Mouse (Mus musculus) hindbrain, embryonic 11.5 days (tissue): Measurements from ENCODE around the gene Saxo2. TPM values are rescaled to one million over a fixed set of nuclear protein-coding genes. Genes with fewer than 3 reads are reported as not detected.
A peak's percentile ranks its signal among the peaks of the same experiment; 100 is the strongest.

Experiments
- ATAC-seq: fragments of 200-750 bp; cut with Nextera tagmentation; 2 replicates; pipeline ENCODE4 v1.8.0; 2017; ENCODE audit warnings: mild to moderate bottlenecking, moderate TSS enrichment, moderate library complexity; ENCODE audit not compliant: low FRiP score
- DNase-seq: peaks from one replicate; pipeline ENCODE4 v3.0.0-alpha.2; 2015; ENCODE audit warnings: low spot score
- H3K27ac ChIP-seq: fragments of 300-500 bp; sonication (generic); 2 replicates; pipeline ENCODE4 v1.5.1; 2014; ENCODE audit warnings: mild to moderate bottlenecking, low read depth, low read length
- H3K27me3 ChIP-seq: fragments of 300-500 bp; sonication (generic); 2 replicates; pipeline ENCODE4 v1.6.1; 2014; ENCODE audit warnings: mild to moderate bottlenecking, low read length, moderate library complexity, mixed read lengths; ENCODE audit not compliant: control insufficient read depth, insufficient read depth
- H3K36me3 ChIP-seq: fragments of 300-500 bp; sonication (generic); 2 replicates; pipeline ENCODE4 v1.6.1; 2014; ENCODE audit warnings: mild to moderate bottlenecking, low read length, moderate library complexity, mixed read lengths; ENCODE audit not compliant: control insufficient read depth, insufficient read depth
- H3K4me1 ChIP-seq: fragments of 300-500 bp; sonication (generic); replicated peaks from 2 replicates; pipeline ENCODE4 v1.6.1; 2014; ENCODE audit warnings: low read length, mixed read lengths; ENCODE audit not compliant: control insufficient read depth, insufficient read depth
- H3K4me2 ChIP-seq: fragments of 300-500 bp; sonication (generic); replicated peaks from 2 replicates; pipeline ENCODE4 v1.6.1; 2014; ENCODE audit warnings: mild to moderate bottlenecking, low read depth, low read length
- H3K4me3 ChIP-seq: fragments of 300-500 bp; sonication (generic); 2 replicates; pipeline ENCODE4 v1.5.1; 2014; ENCODE audit warnings: low read depth, low read length
- H3K9ac ChIP-seq: fragments of 300-500 bp; sonication (generic); 2 replicates; pipeline ENCODE4 v1.6.1; 2014; ENCODE audit warnings: low read depth, low read length
- H3K9me3 ChIP-seq: fragments of 300-500 bp; sonication (generic); 2 replicates; pipeline ENCODE4 v1.6.1; 2016; ENCODE audit warnings: low read length; ENCODE audit not compliant: control insufficient read depth
- WGBS: fragments of 180-500 bp; shearing (Covaris S2); extraction: QIAGEN DNeasy Blood & Tissue Kit; methylation state at CpG from one replicate; pipeline ENCODE4 v1.1.7; 2014; 5-methylcytosine and 5-hydroxymethylcytosine counted together
- polyA plus RNA-seq: library from polyadenylated mRNA; unstranded; fragments of >200 nt; fragmentation: Nextera tagmentation; extraction: Ambion mirVana; gene quantifications from 2 replicates; pipeline ENCODE4 v1.2.1, GENCODE M21; 2014

The Saxo2 gene
- 8.8 and 9.0 TPM in 2 replicates for polyA plus RNA-seq

GRCm38 (mm10) chr7:82648353-82649080, at the start of gene Saxo2, which contains the start of gene Efl1:
Saxo2 (minus strand) TSS chr7:82648528.
Efl1 (plus strand) TSS chr7:82648614.
- peak within 1 kb of the TSS; percentile 67 for H3K9ac ChIP-seq
- H3K27me3 ChIP-seq = no peaks in the 10 kb centered on the region
- no peaks in the 10 kb centered on the region for H3K36me3 ChIP-seq
- ATAC-seq (peak; percentile 99), DNase-seq (peak; percentile 96)
- H3K4me1 ChIP-seq = no peaks in the 10 kb centered on the region
- peak within 1 kb of the TSS; percentile 57 for H3K4me2 ChIP-seq
- H3K4me3 ChIP-seq = peak within 1 kb of the TSS; percentile 81
- H3K27ac ChIP-seq = no peak within 1 kb of the TSS
- no peaks in the 10 kb centered on the region for H3K9me3 ChIP-seq
- under 1% methylated on average over 46 of the region's 46 CpGs for WGBS

DNA sequence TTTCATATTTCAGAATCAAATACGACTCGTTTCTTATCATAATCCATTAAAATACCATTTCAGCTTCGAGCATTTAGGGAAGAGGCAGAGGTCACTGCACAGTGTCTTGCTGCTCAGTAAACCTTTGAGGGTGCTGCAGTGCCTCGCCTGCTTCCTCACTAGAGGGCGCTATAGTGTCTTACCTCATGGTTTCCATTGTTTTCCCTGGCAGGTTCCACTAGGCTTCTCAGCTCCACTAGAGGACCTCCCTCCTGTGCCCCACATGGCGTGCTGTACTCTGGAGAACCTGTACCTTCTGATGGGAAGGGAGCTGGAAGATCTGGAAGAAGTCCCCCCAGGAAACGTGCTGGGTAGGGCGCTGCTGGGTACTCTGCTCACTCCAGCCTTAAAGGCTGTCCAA, 49.3 kb upstream of the Saxo2 start:
- Histone ChIP-seq H3K27ac (no peak overlapping the region), H3K36me3 (peaks cover 4% of the 10 kb centered on the region; the same call in 1 of the 2 replicates), H3K9me3 (no peaks in the 10 kb centered on the region), H3K4me1 (no peaks in the 10 kb centered on the region), H3K4me3 (no peak overlapping the region), H3K4me2 (no peak overlapping the region), H3K27me3 (no peaks in the 10 kb centered on the region), H3K9ac (no peak overlapping the region)
- WGBS = 74% methylated on average over 8 of the region's 8 CpGs
- ATAC-seq (no peak), DNase-seq (peak; percentile 21)

DNA sequence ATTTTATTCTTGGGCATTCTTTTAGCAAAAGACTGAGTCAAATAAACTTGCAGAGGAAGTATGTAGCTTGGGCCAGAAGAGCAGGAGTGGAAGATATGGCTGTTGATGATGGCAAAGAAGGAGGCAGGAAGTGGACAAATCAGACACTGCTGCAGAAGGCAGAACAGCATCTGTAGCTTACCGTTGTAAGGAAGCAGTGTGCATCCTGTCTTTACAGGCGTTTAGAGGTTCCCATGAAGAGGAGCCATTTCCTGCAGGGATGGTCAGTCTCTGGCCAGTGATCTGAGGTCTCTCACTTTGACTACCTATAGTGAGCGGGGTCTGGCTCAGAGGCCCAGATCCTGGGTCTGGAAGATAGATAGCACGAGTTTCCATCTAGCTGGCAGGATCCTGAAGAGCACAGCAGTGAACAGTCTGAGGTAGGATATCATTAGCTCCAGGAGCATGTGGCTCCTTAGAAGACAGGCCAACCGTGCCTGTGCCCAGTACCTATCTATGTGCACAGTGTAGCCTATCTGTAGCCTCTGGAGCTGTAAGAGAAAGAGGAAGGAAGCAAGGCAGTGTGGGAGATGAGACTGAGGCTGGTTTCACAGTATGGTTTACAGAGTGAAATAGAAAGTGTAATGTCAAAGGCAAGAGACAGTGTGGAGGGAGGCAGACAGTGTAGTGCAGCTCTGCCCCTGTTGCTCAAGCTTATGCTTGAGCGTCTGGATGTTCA, 42.9 kb upstream of the Saxo2 start:
- DNase-seq (no peak), ATAC-seq (no peak)
- Histone ChIP-seq H3K27ac (no peak overlapping the region), H3K9ac (no peak overlapping the region), H3K4me2 (no peak overlapping the region), H3K36me3 (peaks cover 4% of the 10 kb centered on the region; the same call in 1 of the 2 replicates), H3K4me1 (no peaks in the 10 kb centered on the region), H3K9me3 (no peaks in the 10 kb centered on the region), H3K4me3 (no peak overlapping the region), H3K27me3 (no peaks in the 10 kb centered on the region)
- WGBS = 89% methylated on average over 6 of the region's 6 CpGs

DNA sequence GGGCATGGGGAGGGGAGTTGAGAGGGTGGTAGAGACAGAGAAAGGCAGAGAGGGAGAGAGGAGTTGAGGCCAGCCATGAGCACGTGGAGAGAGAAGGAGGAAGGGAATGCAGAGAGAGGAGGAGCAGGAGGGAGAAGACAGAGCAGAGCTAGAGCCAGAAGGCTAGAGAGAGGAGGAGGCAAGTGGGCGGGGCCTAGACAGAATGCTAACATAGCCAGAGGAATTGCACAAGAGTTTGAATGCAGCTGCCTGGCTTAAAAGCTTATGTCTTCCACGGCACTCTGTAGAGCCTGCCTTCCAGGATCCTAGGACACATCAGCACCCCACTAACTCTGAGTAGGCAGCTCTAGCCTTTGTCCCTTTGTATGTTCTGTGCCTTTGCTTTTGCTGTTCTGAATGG, 40.4 kb upstream of the Saxo2 start:
- Histone ChIP-seq H3K27me3 (no peaks in the 10 kb centered on the region), H3K4me1 (no peaks in the 10 kb centered on the region), H3K4me3 (no peak overlapping the region), H3K9ac (no peak overlapping the region), H3K36me3 (peaks cover 4% of the 10 kb centered on the region; the same call in 1 of the 2 replicates), H3K27ac (no peak overlapping the region), H3K4me2 (no peak overlapping the region), H3K9me3 (no peaks in the 10 kb centered on the region)
- WGBS = 54% methylated on average over 3 of the region's 3 CpGs
- ATAC-seq (no peak), DNase-seq (peak; percentile 18)

DNA sequence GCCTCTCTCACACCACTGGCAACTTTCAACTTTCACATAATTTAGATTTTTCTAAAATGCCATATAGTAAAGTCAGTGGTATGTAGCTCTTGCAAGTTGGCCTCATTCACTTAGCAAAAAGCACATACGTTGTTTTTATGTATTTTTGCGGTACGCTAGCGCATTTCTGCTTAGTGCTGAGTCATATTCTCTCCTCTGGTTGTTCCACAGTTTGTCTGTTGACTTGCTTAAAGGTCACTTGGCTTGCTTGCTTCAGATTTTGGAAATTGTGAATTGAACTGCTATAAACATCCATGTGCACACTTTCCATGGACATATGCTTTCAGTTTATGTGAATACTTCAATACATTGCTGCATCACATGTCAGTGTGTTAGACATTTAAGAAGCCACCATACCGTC, 31.6 kb upstream of the Saxo2 start:
- no peak overlapping the region for H3K4me2 ChIP-seq
- no peaks in the 10 kb centered on the region for H3K9me3 ChIP-seq
- no peak overlapping the region for H3K4me3 ChIP-seq
- no peak overlapping the region for H3K27ac ChIP-seq
- 88% methylated on average over 5 of the region's 5 CpGs for WGBS
- no peak overlapping the region for H3K9ac ChIP-seq
- no peak for DNase-seq
- H3K36me3 ChIP-seq = 0 out of 2 replicates have a peak, but pooled peaks cover 2% of the 10 kb centered on the region
- ATAC-seq = no peak
- no peaks in the 10 kb centered on the region for H3K4me1 ChIP-seq
- no peaks in the 10 kb centered on the region for H3K27me3 ChIP-seq

GRCm38 (mm10) chr7:82676834-82677233, 28.5 kb upstream of the Saxo2 start:
- Histone ChIP-seq H3K4me2 (no peak overlapping the region), H3K9ac (no peak overlapping the region), H3K4me3 (no peak overlapping the region), H3K4me1 (no peaks in the 10 kb centered on the region), H3K9me3 (no peaks in the 10 kb centered on the region), H3K36me3 (0 out of 2 replicates have a peak, but pooled peaks cover 2% of the 10 kb centered on the region), H3K27me3 (no peaks in the 10 kb centered on the region), H3K27ac (no peak overlapping the region)
- 91% methylated on average over 6 of the region's 6 CpGs for WGBS
- DNase-seq = no peak
- no peak for ATAC-seq

DNA sequence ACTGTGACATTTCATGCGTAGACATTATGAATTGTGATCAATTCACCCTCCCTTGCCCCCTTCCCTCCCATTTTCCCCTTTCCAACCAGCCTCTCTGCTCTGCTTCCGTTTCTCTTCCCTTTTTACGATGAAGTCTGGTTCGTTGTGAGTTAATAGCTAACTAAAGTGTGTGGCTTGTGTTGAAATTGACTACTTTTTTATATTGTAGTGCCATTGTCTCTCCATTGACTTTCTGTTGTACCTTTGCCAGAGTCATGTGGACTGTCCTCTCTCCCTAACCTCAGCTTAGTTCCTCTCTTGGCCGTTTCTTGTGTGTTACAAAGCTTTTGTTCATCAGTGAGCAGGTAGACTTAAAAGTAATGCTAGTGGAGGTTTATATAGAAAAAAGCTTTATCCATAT, 27.7 kb upstream of the Saxo2 start:
- Histone ChIP-seq H3K27me3 (no peaks in the 10 kb centered on the region), H3K4me1 (no peaks in the 10 kb centered on the region), H3K27ac (no peak overlapping the region), H3K4me3 (no peak overlapping the region), H3K9me3 (no peaks in the 10 kb centered on the region), H3K9ac (no peak overlapping the region), H3K4me2 (no peak overlapping the region), H3K36me3 (0 out of 2 replicates have a peak, but pooled peaks cover 2% of the 10 kb centered on the region)
- WGBS = 84% methylated on average over 5 of the region's 5 CpGs
- DNase-seq (no peak), ATAC-seq (no peak)

- no peak overlapping the region for H3K4me3 ChIP-seq
- ATAC-seq (no peak), DNase-seq (no peak)
- no peaks in the 10 kb centered on the region for H3K9me3 ChIP-seq
- H3K4me1 ChIP-seq = no peaks in the 10 kb centered on the region
- no peak overlapping the region for H3K27ac ChIP-seq
- no peak overlapping the region for H3K4me2 ChIP-seq
- H3K9ac ChIP-seq = no peak overlapping the region
- WGBS = 89% methylated on average over 3 of the region's 3 CpGs
- H3K36me3 ChIP-seq = 0 out of 2 replicates have a peak, but pooled peaks cover 3% of the 10 kb centered on the region
- H3K27me3 ChIP-seq = no peaks in the 10 kb centered on the region
These were observed 16.3 kb upstream of the Saxo2 start for GRCm38 (mm10) chr7:82664604-82665003.
